Mouse (Mus musculus): ENCODE measurements around the gene Ror1.

The Ror1 gene

GRCm38 (mm10) chr4:100258462-100258861 lies 162.9 kb downstream of the Ror1 start:
- DNase-seq = peak; percentile 17 to 63

DNA sequence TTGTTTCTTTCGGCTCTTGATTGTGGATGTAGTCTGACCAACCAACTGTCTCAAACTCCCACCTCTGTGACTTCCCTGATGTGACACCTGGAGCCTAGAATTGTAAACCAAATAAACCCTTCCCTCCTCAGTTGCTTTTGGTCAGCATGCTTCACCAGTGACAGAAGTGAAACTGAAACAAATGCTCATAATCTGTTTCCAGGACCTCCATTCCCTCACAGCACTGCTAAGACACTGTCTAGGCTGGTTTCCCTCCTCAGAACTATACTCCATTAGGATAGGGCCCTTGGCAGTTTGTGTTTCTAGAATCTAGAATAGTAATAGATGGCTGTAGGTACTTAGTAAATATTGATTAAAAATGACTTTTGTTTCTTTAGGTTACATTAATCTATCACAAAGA lies 168.3 kb downstream of the Ror1 start:
- DNase-seq = no peak

- DNase-seq = no peak
Observed at GRCm38 (mm10) chr4:100271059-100271735, 175.6 kb downstream of the Ror1 start.

GRCm38 (mm10) chr4:100271736-100272127 lies 176.1 kb downstream of the Ror1 start:
- DNase-seq = no peak

DNA sequence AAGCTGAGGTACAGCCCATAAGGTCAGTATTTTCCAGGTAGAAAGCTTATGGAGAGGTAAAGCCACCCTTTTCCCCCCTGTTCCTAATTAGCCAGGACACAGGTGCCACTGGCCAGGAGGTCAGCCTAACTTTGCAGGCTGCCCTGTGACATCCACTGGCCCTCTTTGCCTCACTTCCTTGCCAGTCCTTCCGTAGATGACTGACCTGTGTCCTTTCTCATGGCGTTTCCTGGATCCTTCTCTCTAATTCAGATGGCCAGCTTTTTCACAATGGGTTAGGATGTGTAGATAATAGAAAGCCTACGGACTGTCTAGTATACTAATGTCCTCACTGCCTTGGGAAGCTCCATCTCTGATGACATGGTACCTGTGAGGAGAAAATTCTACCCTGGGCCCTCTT lies 177.8 kb downstream of the Ror1 start:
- no peak for DNase-seq

DNA sequence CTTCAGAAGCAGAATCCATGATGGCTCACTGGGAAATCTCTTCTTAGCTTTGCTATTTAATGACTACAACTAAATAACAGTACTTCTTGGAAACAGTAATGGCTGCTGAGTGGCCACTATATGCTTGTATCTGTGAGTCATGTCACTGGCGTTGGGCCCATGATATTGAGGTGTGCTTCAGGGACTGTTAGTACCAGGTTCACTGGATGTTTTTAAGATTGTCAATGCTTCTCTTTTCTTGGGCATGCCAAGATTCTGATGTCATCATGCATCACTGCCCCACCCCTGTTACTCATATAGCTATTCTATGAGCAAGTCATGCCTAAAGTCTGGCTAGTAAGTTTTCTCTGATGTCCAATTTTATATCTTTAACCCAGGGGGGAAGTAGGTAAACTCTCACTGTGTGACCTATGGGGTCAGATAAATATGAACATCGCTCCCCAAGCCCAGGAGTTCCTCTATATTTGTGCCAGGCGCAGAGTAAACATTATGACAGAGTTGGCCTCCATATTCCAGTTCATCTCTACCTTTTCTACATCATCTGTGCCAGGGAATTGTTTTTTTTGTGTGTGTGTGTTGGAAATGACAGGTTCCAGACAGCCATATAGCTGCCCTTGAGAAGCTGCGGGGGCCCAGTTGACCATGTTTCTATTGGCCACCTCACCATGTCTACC lies 178.4 kb downstream of the Ror1 start:
- DNase-seq = no peak

DNA sequence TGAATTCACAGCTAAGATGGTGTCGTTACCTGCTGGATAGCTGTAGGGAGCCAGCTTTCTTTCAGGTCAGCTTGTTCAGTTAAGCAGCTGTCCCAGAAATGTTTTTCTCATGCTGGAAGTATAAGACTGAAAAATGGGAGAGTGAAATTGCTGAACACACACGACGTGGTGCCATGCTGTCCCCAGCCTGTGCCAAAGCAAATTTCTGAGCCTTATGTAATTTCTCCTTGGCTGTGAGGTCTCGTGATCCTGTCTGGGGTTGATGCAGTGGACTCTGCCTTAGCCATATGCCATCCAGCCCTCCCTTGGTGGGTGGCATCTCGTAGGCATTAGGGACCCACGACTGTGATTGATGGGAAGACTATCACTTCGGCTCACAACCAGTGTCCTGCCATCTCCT lies 180.9 kb downstream of the Ror1 start:
- no peak for DNase-seq

- DNase-seq = no peak
Observed at GRCm38 (mm10) chr4:100276970-100277369, 181.4 kb downstream of the Ror1 start.

- no peak for DNase-seq
Observed at GRCm38 (mm10) chr4:100283171-100283880, 187.7 kb downstream of the Ror1 start.

DNA sequence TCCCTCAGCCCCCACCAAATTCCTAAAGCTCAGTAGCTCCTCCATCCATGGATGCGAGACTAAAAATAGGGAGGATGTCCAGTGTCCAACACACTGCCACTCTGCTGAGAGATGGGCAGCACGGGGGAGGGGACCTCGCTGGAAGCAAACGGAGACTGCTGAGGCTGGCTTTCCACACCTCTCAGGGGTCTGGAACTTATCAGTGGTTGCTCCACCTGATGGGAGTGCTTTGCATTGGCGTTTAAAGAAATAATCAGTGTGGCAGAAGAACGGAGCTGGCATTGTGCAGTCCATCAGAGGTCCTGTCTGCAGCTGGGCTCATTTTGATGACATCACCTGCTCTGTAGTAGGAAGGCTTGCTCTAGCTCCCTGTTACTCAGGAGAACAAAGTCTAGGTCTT lies 188.9 kb downstream of the Ror1 start:
- DNase-seq = no peak

GRCm38 (mm10) chr4:100286111-100286541 lies 190.5 kb downstream of the Ror1 start:
- no peak for DNase-seq

DNA sequence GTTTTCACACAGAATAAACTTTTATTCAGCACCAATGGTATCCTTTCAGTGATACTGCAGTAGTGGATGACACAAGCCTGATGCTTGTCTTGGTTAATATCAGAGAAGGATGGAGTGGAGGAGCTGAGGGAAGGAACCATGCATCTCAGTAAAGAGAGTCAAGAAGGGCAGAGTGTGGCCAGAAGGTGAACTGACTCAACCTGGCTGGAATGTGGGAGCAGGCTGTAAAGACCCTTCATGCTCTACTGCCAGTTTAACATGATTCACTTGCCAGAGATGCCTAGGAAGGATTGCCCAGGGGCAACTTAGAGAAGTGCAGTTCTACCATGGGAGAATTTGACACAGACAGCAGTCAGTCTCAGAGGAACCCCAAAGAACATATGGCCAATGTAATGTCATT lies 191.2 kb downstream of the Ror1 start:
- no peak for DNase-seq

- DNase-seq = no peak
Observed at GRCm38 (mm10) chr4:100287829-100288228, 192.2 kb downstream of the Ror1 start.

DNA sequence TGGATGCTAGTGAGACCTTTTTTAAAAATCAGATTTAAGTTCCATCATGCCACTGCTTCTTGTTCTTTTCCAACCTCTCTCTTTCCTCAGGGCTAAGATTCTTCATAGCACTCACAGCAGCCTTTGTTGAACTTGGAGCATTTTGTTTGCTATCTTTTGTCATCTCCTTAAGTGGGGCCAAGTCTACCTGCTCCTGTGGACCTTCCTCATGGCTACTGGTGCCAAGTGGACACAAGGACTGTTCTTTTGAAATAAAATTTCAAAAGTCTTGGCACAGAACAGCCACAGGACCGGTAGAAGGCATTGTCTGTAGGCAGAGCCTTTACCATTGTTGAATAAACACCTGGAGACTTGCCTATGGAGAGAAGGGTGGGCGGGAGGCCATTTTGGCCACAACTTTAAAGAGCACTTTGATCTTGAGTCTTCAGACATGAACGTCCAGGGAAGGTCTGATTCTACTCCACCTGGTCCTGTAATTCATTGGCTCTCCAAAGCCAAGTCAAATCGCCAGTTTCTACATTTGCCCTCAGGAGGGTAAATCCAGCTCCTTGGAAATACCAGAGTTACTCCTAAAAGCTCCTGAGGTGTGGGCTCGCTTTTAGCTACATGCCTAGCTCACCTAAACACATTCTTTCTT lies 195.5 kb downstream of the Ror1 start:
- DNase-seq = no peak

- no peak for DNase-seq
Observed at GRCm38 (mm10) chr4:100297678-100298077, 202.1 kb downstream of the Ror1 start.

- DNase-seq = no peak
Observed at GRCm38 (mm10) chr4:100298566-100298965, 203.0 kb downstream of the Ror1 start.

- no peak for DNase-seq
Observed at GRCm38 (mm10) chr4:100300171-100300570, 204.6 kb downstream of the Ror1 start.

- no peak for DNase-seq
Observed at GRCm38 (mm10) chr4:100301423-100301822, 205.8 kb downstream of the Ror1 start.

DNA sequence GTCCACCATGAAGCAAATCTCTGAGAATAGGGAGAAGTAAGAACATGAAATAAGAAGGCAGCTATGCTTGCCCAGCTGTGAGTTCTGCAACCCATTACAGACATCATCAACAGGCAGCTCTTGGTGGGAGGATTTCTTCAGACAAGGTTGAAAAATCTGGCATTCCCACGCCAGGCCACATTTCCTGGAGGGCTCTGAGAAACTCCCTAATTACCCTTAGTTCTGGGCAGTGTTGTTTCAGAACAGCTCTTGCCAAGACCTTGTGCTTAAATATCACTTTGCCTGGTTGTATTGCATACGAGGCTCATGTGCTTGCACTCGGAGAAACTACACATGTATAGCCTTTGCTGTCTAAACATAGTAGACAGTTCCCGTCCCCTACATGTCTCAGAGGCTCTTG lies 211.8 kb downstream of the Ror1 start:
- DNase-seq = no peak

DNA sequence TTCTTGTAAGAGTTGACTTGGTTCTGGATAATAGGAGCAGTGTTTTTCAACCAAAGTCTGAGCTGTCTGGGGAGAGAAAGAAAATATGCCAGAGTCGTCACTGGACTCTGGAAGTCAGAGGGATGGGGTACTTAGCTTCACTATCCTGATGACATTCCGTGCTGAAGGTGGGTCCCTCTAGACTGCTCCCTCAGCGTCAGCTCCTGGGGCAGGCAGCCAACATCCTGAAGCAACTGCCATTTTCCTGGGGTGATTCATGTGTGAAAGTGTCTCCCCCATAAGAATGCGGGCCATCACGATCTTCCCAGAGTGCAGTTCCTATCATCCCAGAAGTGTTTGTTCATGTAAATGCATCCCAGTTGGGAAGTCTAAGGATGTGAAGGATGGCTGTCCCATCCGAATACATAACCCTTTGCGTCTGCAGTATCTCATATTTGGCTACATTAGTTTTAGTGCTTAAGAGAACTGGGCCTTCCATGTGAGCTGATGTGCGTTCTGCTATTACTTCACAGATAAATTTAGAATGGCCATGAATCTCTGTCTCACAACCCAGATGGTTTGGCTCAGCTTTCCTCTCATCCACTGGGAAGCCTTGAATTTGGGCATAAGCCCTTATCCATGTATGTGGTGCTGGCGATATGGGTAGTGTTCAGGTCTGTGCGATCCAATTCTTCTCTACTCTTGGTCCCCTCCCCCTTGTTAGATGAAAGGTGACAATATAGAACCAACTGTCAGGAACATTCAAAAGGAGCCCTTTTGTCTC lies 216.4 kb downstream of the Ror1 start:
- DNase-seq = no peak

- no peak for DNase-seq
Observed at GRCm38 (mm10) chr4:100315066-100315465, 219.5 kb downstream of the Ror1 start.

- peak in 1 of 2 experiments; percentile 12 for DNase-seq
Observed at GRCm38 (mm10) chr4:100321758-100322157, 226.2 kb downstream of the Ror1 start.
